Mouse (Mus musculus) C2C12 (cell line): Measurements from ENCODE around the gene Kansl1l. TPM values are rescaled to one million over a fixed set of nuclear protein-coding genes. Genes with fewer than 3 reads are reported as not detected.

Experiments
- H3K27me3 ChIP-seq: one replicate; pipeline ENCODE4 v1.6.1; 2011; ENCODE audit not compliant: control insufficient read depth, insufficient read depth, insufficient read length
- H3K36me3 ChIP-seq: one replicate; pipeline ENCODE4 v1.6.1; 2011; ENCODE audit not compliant: control insufficient read depth, insufficient read depth
- H3K4me3 ChIP-seq: one replicate; pipeline ENCODE4 v1.5.1; 2011; ENCODE audit warnings: mild to moderate bottlenecking, control low read depth; ENCODE audit not compliant: poor library complexity, insufficient read depth, severe bottlenecking
- H3K79me2 ChIP-seq: one replicate; pipeline ENCODE4 v1.6.1; 2011; ENCODE audit not compliant: control insufficient read depth, insufficient read depth
- H3K79me3 ChIP-seq: one replicate; pipeline ENCODE4 v1.6.1; 2011; ENCODE audit warnings: low read depth, control low read depth
- H3ac ChIP-seq: one replicate; pipeline ENCODE3; 2011; ENCODE audit warnings: low read depth; ENCODE audit not compliant: control insufficient read depth, insufficient read length
- CEBPB ChIP-seq: IDR thresholded peaks from one replicate; pipeline ENCODE4 v1.6.1; 2011; ENCODE audit warnings: low read depth, mild to moderate bottlenecking, control low read depth, moderate library complexity
- CTCF ChIP-seq: IDR thresholded peaks from one replicate; pipeline ENCODE4 v1.5.1; 2011; ENCODE audit not compliant: control insufficient read depth, insufficient read depth, insufficient read length
- FOSL1 ChIP-seq: IDR thresholded peaks from one replicate; pipeline ENCODE4 v1.8.0; 2011; ENCODE audit warnings: mild to moderate bottlenecking, low read length; ENCODE audit not compliant: poor library complexity, insufficient read depth, severe bottlenecking
- MAX ChIP-seq: IDR thresholded peaks from one replicate; pipeline ENCODE4 v1.6.1; 2011; ENCODE audit warnings: mild to moderate bottlenecking, control low read depth
- MYOD1 ChIP-seq: IDR thresholded peaks from one replicate; pipeline ENCODE4 v1.6.1; 2011; ENCODE audit warnings: low read depth; ENCODE audit not compliant: control insufficient read depth, insufficient read length
- MYOG ChIP-seq: IDR thresholded peaks from one replicate; pipeline ENCODE4 v1.6.1; 2011; ENCODE audit not compliant: control insufficient read depth, insufficient read length; ENCODE audit errors: extremely low read depth
- USF1 ChIP-seq: IDR thresholded peaks from one replicate; pipeline ENCODE4 v1.6.1; 2011; ENCODE audit warnings: low read depth, mild to moderate bottlenecking, control low read depth, moderate library complexity
- polyA plus RNA-seq: library from polyadenylated mRNA; unstranded; fragments of >200 nt; fragmentation: generic; extraction: Trizol; gene quantifications from one replicate; pipeline ENCODE4 v1.2.1, GENCODE M21; 2012; ENCODE audit warnings: missing spikeins

Kansl1l gene
- polyA plus RNA-seq, 1 experiment, result 1.9 TPM

DNA sequence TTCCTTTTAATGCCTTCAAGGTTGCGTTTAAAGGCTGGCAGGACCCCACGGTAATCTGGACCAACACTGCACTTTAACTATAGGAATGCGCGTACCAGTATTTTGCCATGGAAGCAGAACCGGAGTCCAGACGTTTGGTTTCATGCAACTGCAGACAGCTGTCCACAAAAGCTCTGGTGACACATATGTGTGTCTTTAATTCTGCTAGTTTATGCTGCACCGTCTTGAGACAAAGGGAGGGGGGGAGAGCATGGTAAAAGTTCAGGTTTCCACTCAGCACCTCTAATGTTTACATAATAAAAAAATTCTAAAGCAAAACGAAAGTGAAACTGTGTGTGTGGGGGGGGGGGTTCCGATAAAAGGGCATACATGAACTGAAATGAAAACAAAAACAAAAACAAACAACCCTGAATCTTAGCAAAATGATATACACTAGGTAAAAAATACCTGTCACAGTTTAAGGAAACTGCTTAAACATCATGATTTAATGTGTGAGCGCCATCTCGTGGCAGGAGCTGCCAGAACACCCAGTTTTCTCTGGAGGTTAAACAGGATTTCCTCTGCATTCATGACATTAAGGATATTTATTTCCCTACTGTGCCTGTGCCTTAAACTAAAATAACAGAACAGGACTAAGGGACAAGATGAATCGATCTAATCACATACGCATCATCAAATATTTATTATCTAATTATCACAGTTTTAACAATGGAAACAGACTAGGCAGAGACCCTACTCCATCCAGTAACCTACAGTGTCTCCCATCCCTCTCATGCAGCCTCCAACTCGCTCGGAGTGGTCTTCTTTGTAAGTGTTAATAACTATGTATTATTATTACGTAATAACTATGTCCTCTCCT is 21.1 kb upstream of the Kansl1l start:
- Histone ChIP-seq H3K27me3 (no peaks in the 10 kb centered on the region), H3ac (no peak overlapping the region), H3K36me3 (peaks cover 43% of the 10 kb centered on the region), H3K79me2 (no peaks in the 10 kb centered on the region), H3K79me3 (no peaks in the 10 kb centered on the region), H3K4me3 (no peak overlapping the region)
- no peak for TF ChIP-seq FOSL1
- no peak for TF ChIP-seq MAX
- no peak for TF ChIP-seq CTCF
- no peak for TF ChIP-seq MYOD1
- no peak for TF ChIP-seq CEBPB
- TF ChIP-seq USF1, result no peak
- TF ChIP-seq MYOG, result no peak

DNA sequence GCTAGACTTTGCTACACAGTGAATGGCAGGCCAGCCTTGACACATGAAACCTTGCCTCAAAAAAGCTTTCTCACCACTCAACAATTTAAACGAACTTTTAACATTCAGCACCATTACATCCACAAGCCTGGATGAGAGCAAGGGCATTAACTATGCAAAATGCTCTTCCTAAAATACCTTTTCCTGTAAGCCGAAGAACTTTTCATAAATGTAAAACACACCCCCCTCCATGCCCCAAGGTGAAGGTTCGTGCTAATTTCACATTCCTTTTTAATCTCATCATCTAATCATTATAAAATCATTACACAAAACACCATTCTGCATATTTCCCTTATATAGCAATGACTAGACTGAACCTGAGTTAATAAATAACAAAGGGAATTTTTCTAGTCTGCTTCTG is 19.8 kb upstream of the Kansl1l start:
- Histone ChIP-seq H3K79me2 (no peaks in the 10 kb centered on the region), H3K79me3 (no peaks in the 10 kb centered on the region), H3K4me3 (no peak overlapping the region), H3ac (no peak overlapping the region), H3K36me3 (peaks cover 39% of the 10 kb centered on the region), H3K27me3 (no peaks in the 10 kb centered on the region)
- TF ChIP-seq USF1 (no peak), FOSL1 (no peak), MYOG (no peak), MYOD1 (no peak), CTCF (no peak), MAX (no peak), CEBPB (no peak)

DNA sequence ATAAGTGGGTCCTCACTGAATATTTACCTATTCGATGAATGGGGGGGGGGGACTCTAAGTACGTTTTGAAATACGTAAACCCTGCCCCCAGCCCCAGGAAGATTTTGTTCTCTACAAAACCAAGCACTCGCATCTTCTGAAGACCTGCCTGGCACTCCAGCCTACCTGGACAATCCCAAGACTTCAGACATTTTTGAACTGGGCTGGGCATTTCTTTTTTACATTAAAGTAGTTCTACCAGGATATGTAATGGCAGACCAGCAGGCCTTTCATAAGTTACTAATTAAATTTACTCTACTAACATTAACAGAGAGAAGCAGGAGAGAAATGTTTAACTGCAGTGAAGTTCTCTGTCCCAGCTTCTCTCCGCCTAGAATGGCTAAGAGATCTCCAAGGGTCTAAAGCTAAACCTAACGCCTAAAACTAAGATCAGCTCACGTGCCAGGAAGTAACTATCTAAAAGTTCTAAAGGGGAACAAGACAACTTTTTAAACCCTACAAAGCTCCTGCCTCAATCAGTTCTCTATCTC is 15.3 kb upstream of the Kansl1l start:
- peaks cover 23% of the 10 kb centered on the region for H3K36me3 ChIP-seq
- H3K79me2 ChIP-seq, result no peaks in the 10 kb centered on the region
- no peak overlapping the region for H3K4me3 ChIP-seq
- H3K27me3 ChIP-seq, result no peaks in the 10 kb centered on the region
- H3K79me3 ChIP-seq, result no peaks in the 10 kb centered on the region
- H3ac ChIP-seq, result no peak overlapping the region
- TF ChIP-seq MYOG, result no peak
- no peak for TF ChIP-seq CTCF
- TF ChIP-seq CEBPB, result no peak
- TF ChIP-seq MAX, result no peak
- no peak for TF ChIP-seq MYOD1
- no peak for TF ChIP-seq USF1
- no peak for TF ChIP-seq FOSL1

- Histone ChIP-seq H3K4me3 (no peak overlapping the region), H3K36me3 (peaks cover 26% of the 10 kb centered on the region), H3ac (no peak overlapping the region), H3K79me3 (no peaks in the 10 kb centered on the region), H3K79me2 (no peaks in the 10 kb centered on the region), H3K27me3 (no peaks in the 10 kb centered on the region)
- TF ChIP-seq USF1 (no peak), MYOD1 (no peak), FOSL1 (no peak)
Observed at GRCm38 (mm10) chr1:66831824-66832600, 14.7 kb upstream of the Kansl1l start.

GRCm38 (mm10) chr1:66829400-66830080 is 12.2 kb upstream of the Kansl1l start:
- TF ChIP-seq USF1 (no peak), MYOG (no peak)
- H3K79me3 ChIP-seq, result no peaks in the 10 kb centered on the region
- peaks cover 20% of the 10 kb centered on the region for H3K36me3 ChIP-seq
- H3K79me2 ChIP-seq, result no peaks in the 10 kb centered on the region
- no peak overlapping the region for H3ac ChIP-seq
- H3K4me3 ChIP-seq, result no peak overlapping the region
- no peaks in the 10 kb centered on the region for H3K27me3 ChIP-seq
